Mouse (Mus musculus) hindbrain, embryonic 14.5 days (tissue): ENCODE measurements around the gene Rab5c. TPM values are rescaled to one million over a fixed set of nuclear protein-coding genes. Genes with fewer than 3 reads are reported as not detected.

Experiments used
- ATAC-seq: fragments of 200-750 bp; cut with Nextera tagmentation; 2 replicates; pipeline ENCODE4 v1.8.0; 2017; ENCODE audit warnings: moderate number of reproducible peaks, mild to moderate bottlenecking, moderate TSS enrichment, moderate library complexity; ENCODE audit not compliant: low FRiP score
- DNase-seq: peaks from one replicate; pipeline ENCODE4 v3.0.0-alpha.2; 2015; ENCODE audit warnings: low spot score
- H3K27ac ChIP-seq: fragments of 300-500 bp; sonication (generic); 2 replicates; pipeline ENCODE4 v1.5.1; 2014; ENCODE audit warnings: mild to moderate bottlenecking, moderate library complexity
- H3K27me3 ChIP-seq: fragments of 300-500 bp; sonication (generic); 2 replicates; pipeline ENCODE4 v1.6.1; 2014; ENCODE audit warnings: mild to moderate bottlenecking, low read length, mixed read lengths; ENCODE audit not compliant: control insufficient read depth, insufficient read depth
- H3K36me3 ChIP-seq: fragments of 300-500 bp; sonication (generic); replicated peaks from 2 replicates; pipeline ENCODE4 v1.6.1; 2014; ENCODE audit not compliant: control insufficient read depth, insufficient read depth
- H3K4me1 ChIP-seq: fragments of 300-500 bp; sonication (generic); replicated peaks from 2 replicates; pipeline ENCODE4 v1.6.1; 2014; ENCODE audit warnings: antibody characterized with exemption, low read length, mixed read lengths; ENCODE audit not compliant: control insufficient read depth, insufficient read depth
- H3K4me2 ChIP-seq: fragments of 300-500 bp; sonication (generic); replicated peaks from 2 replicates; pipeline ENCODE4 v1.6.1; 2014; ENCODE audit warnings: mild to moderate bottlenecking, moderate library complexity
- H3K4me3 ChIP-seq: fragments of 300-500 bp; sonication (generic); replicated peaks from 2 replicates; pipeline ENCODE4 v1.5.1; 2014; ENCODE audit warnings: mild to moderate bottlenecking, low read length
- H3K9ac ChIP-seq: fragments of 300-500 bp; sonication (generic); 2 replicates; pipeline ENCODE4 v1.6.1; 2014
- H3K9me3 ChIP-seq: fragments of 300-500 bp; sonication (generic); 2 replicates; pipeline ENCODE4 v1.6.1; 2016; ENCODE audit warnings: low read length; ENCODE audit not compliant: control insufficient read depth
- WGBS: fragments of 180-500 bp; shearing (Covaris S2); extraction: QIAGEN DNeasy Blood & Tissue Kit; methylation state at CpG from one replicate; pipeline ENCODE4 v1.1.7; 2014; 5-methylcytosine and 5-hydroxymethylcytosine counted together
- polyA plus RNA-seq: library from polyadenylated mRNA; unstranded; fragments of >200 nt; fragmentation: Nextera tagmentation; extraction: Ambion mirVana; gene quantifications from 2 replicates; pipeline ENCODE4 v1.2.1, GENCODE M21; 2014

Rab5c gene
- polyA plus RNA-seq, 1 experiment from 2014 or later, result 80.5 TPM

GRCm38 (mm10) chr11:100770646-100771408 is 32.8 kb upstream of the Rab5c start, which contains the start of gene Ghdc:
Ghdc (minus strand) TSS chr11:100770957.
- Histone ChIP-seq H3K9ac (peak within 1 kb of the TSS; percentile 26; the same call in 1 of the 2 replicates), H3K27ac (no peak within 1 kb of the TSS), H3K9me3 (no peaks in the 10 kb centered on the region), H3K4me2 (peak within 1 kb of the TSS; percentile 46), H3K4me1 (no peaks in the 10 kb centered on the region), H3K4me3 (peak within 1 kb of the TSS; percentile 39), H3K27me3 (no peaks in the 10 kb centered on the region), H3K36me3 (no peaks in the 10 kb centered on the region)
- 22% methylated on average over 17 of the region's 17 CpGs for WGBS
- peak; percentile 55; the same call in 1 of the 2 replicates for ATAC-seq
- DNase-seq, result peak; percentile 64

GRCm38 (mm10) chr11:100769980-100770379 is 32.0 kb upstream of the Rab5c start:
- WGBS, result 68% methylated on average over 6 of the region's 6 CpGs
- H3K4me1 ChIP-seq, result no peaks in the 10 kb centered on the region
- peak overlapping the region; percentile 39 for H3K4me3 ChIP-seq
- DNase-seq, result no peak
- 0 out of 2 replicates have a peak overlapping the region, but pooled peaks have one; percentile 26 for H3K9ac ChIP-seq
- H3K4me2 ChIP-seq, result peak overlapping the region; percentile 46
- H3K36me3 ChIP-seq, result no peaks in the 10 kb centered on the region
- no peaks in the 10 kb centered on the region for H3K27me3 ChIP-seq
- no peak overlapping the region for H3K27ac ChIP-seq
- no peak for ATAC-seq
- no peaks in the 10 kb centered on the region for H3K9me3 ChIP-seq

- H3K4me1 ChIP-seq, result no peaks in the 10 kb centered on the region
- H3K4me3 ChIP-seq, result no peak overlapping the region
- no peak for ATAC-seq
- H3K27ac ChIP-seq, result no peak overlapping the region
- DNase-seq, result no peak
- no peaks in the 10 kb centered on the region for H3K36me3 ChIP-seq
- H3K9ac ChIP-seq, result no peak overlapping the region
- H3K4me2 ChIP-seq, result no peak overlapping the region
- H3K27me3 ChIP-seq, result no peaks in the 10 kb centered on the region
- 91% methylated on average over 5 of the region's 5 CpGs for WGBS
- H3K9me3 ChIP-seq, result no peaks in the 10 kb centered on the region
These were observed 29.9 kb upstream of the Rab5c start for GRCm38 (mm10) chr11:100767871-100768270.

GRCm38 (mm10) chr11:100766726-100767125 is 28.7 kb upstream of the Rab5c start:
- ATAC-seq (no peak), DNase-seq (no peak)
- H3K9me3 ChIP-seq, result no peaks in the 10 kb centered on the region
- no peaks in the 10 kb centered on the region for H3K27me3 ChIP-seq
- H3K4me1 ChIP-seq, result no peaks in the 10 kb centered on the region
- 82% methylated on average over 9 of the region's 9 CpGs for WGBS
- H3K4me3 ChIP-seq, result no peak overlapping the region
- no peak overlapping the region for H3K9ac ChIP-seq
- no peaks in the 10 kb centered on the region for H3K36me3 ChIP-seq
- H3K4me2 ChIP-seq, result no peak overlapping the region
- no peak overlapping the region for H3K27ac ChIP-seq

- H3K4me2 ChIP-seq, result peak within 1 kb of the TSS; percentile 65
- no peaks in the 10 kb centered on the region for H3K27me3 ChIP-seq
- H3K36me3 ChIP-seq, result no peaks in the 10 kb centered on the region
- no peaks in the 10 kb centered on the region for H3K9me3 ChIP-seq
- peak within 1 kb of the TSS; percentile 31 for H3K4me3 ChIP-seq
- H3K9ac ChIP-seq, result peak within 1 kb of the TSS; percentile 51
- no peak for DNase-seq
- no peak for ATAC-seq
- WGBS, result 90% methylated on average over 7 of the region's 7 CpGs
- peak within 1 kb of the TSS; percentile 9; the same call in 1 of the 2 replicates for H3K27ac ChIP-seq
- H3K4me1 ChIP-seq, result 0 out of 2 replicates have a peak, but pooled peaks cover 6% of the 10 kb centered on the region
These were observed 24.8 kb upstream of the Rab5c start, which contains the start of gene Hcrt for GRCm38 (mm10) chr11:100762831-100763230. Hcrt (minus strand) TSS chr11:100762931.

- Histone ChIP-seq H3K4me2 (peak overlapping the region; percentile 65), H3K36me3 (peaks cover 1% of the 10 kb centered on the region; the same call in 1 of the 2 replicates), H3K9ac (peak overlapping the region; percentile 51), H3K4me1 (0 out of 2 replicates have a peak, but pooled peaks cover 6% of the 10 kb centered on the region), H3K27me3 (no peaks in the 10 kb centered on the region), H3K27ac (peak overlapping the region; percentile 46; the same call in 1 of the 2 replicates), H3K9me3 (no peaks in the 10 kb centered on the region), H3K4me3 (peak overlapping the region; percentile 31)
- ATAC-seq (peak; percentile 53; the same call in 1 of the 2 replicates), DNase-seq (peak; percentile 88)
- under 1% methylated on average over 27 of the region's 27 CpGs for WGBS
These were observed 23.6 kb upstream of the Rab5c start for GRCm38 (mm10) chr11:100761547-100762045.

- Histone ChIP-seq H3K4me1 (0 out of 2 replicates have a peak, but pooled peaks cover 6% of the 10 kb centered on the region), H3K36me3 (peaks cover 15% of the 10 kb centered on the region; the same call in 1 of the 2 replicates), H3K9me3 (no peaks in the 10 kb centered on the region), H3K4me3 (peak within 1 kb of the TSS; percentile 53), H3K27me3 (no peaks in the 10 kb centered on the region), H3K27ac (peak within 1 kb of the TSS; percentile 58), H3K4me2 (peak within 1 kb of the TSS; percentile 64), H3K9ac (peak within 1 kb of the TSS; percentile 70)
- ATAC-seq (peak; percentile 79), DNase-seq (peak; percentile 73)
- WGBS, result under 1% methylated on average over 44 of the region's 51 CpGs
These were observed 21.7 kb upstream of the Rab5c start, which contains the start of gene Kcnh4 for GRCm38 (mm10) chr11:100759611-100760233. Kcnh4 (minus strand) TSS chr11:100759942.

GRCm38 (mm10) chr11:100758707-100759610 is 20.9 kb upstream of the Rab5c start:
- Histone ChIP-seq H3K4me3 (peak overlapping the region; percentile 53), H3K4me1 (0 out of 2 replicates have a peak, but pooled peaks cover 6% of the 10 kb centered on the region), H3K4me2 (peak overlapping the region; percentile 64), H3K36me3 (peaks cover 23% of the 10 kb centered on the region; the same call in 1 of the 2 replicates), H3K27me3 (no peaks in the 10 kb centered on the region), H3K27ac (peak overlapping the region; percentile 58), H3K9me3 (no peaks in the 10 kb centered on the region), H3K9ac (peak overlapping the region; percentile 70)
- under 1% methylated on average over 35 of the region's 35 CpGs for WGBS
- DNase-seq (peak; percentile 62), ATAC-seq (peak; percentile 29; the same call in 1 of the 2 replicates)
